In genomic region chr3:57118016-57118415, GRCm38 (mm10) we compare ENCODE assay signal across 17 mouse cellular contexts.
A peak's percentile ranks its signal among the peaks of the same experiment; 100 is the strongest.
DNase-seq lines count a peak whose midpoint lies in the region.
"Had no signal": no experiment of that assay in that cellular context is flagged by ENCODE, and none has a peak within 500 bp of the region (broad histone marks: within the 10 kb centered on the region; RNA-seq: fewer than 3 reads in every experiment).

No protein-coding gene starts in this region.

- peak; percentile 10 for DNase-seq in kidney, postnatal 10 days
- no peak for DNase-seq in kidney, postnatal 14 days
- peak; percentile 28 for DNase-seq in 416B (ENCODE audit: low read depth)
- DNase-seq in R1 (ENCODE audit: low read depth, low spot score), result peak; percentile 20
- DNase-seq in embryo, embryonic 9.5 days (ENCODE audit: extremely low spot score), result peak; percentile 5
- DNase-seq in MN1 (ENCODE audit: low spot score), result no peak
- DNase-seq in left cerebral cortex, postnatal 10 days (ENCODE audit: extremely low spot score in 1 of 2, low spot score in 2 of 2), result no peak
- no peak for DNase-seq in urinary bladder, postnatal 14 days (ENCODE audit: low spot score)
- DNase-seq: adrenal gland, adult 2 months; cerebellum, adult 9-10 months; gastrocnemius, postnatal 10 days; heart, adult 18-20 months; heart, postnatal 4 days; kidney, adult 8-10 months; layer of hippocampus, postnatal 36 days; liver, postnatal 0 days; lung, postnatal 4 days had no signal

- intact Hi-C loops in left cerebral cortex, postnatal 10 days (cut with DNase I), result no loop called here

Comparison
In these comparisons a context has a peak if more than half of its experiments do, and no peak if none do; other contexts are left out.
1. DNase-seq: peak in kidney, postnatal 10 days (single experiment), 416B (single experiment), R1 (single experiment) and embryo, embryonic 9.5 days (single experiment); none in kidney, postnatal 14 days (single experiment), MN1 (single experiment), left cerebral cortex, postnatal 10 days (0 of 2) and urinary bladder, postnatal 14 days (single experiment).